Mouse (Mus musculus) megakaryocyte, adult 5-6 weeks (primary cell): Measurements from ENCODE around the gene Mcrip1. TPM values are rescaled to one million over a fixed set of nuclear protein-coding genes. Genes with fewer than 3 reads are reported as not detected.
"Not testable (repeated sequence)": the region's sequence is repeated elsewhere in the genome, so short reads cannot be mapped to it uniquely, and the experiment has no call there.

Source experiments
- ATAC-seq: 2 replicates; pipeline ENCODE4 v1.8.0; 2016; ENCODE audit warnings: mild to moderate bottlenecking, inconsistent platforms; ENCODE audit not compliant: poor library complexity, severe bottlenecking
- total RNA-seq, 2 experiments: library from RNA; stranded (forward) in 1 of 2; stranded (reverse) in 1 of 2; fragments of 153-499, 151-499 nt in 1 of 2; fragments of 221-1000, 200-1000 nt in 1 of 2; gene quantifications; 2 replicates each; pipeline versions ENCODE4 v1.2.3 to v1.2.4; 2015 to 2017

Gene Mcrip1
- total RNA-seq (2015), result 79.7 and 83.0 TPM in 2 replicates
- 18.3 and 30.5 TPM in 2 replicates for total RNA-seq (2017)

GRCm38 (mm10) chr11:120549168-120549945, at the start of gene Mcrip1:
TSS of gene Mcrip1 (minus strand) at chr11:120549727.
- peak; percentile 89 for ATAC-seq

GRCm38 (mm10) chr11:120598990-120599549, 49.5 kb upstream of the Mcrip1 start:
- ATAC-seq, result no peak

- ATAC-seq, result peak; percentile 95
Observed at GRCm38 (mm10) chr11:120598283-120598989, 48.9 kb upstream of the Mcrip1 start, which contains the start of the genes Alyref and Anapc11. TSS of gene Alyref (minus strand) at chr11:120598365. TSS of gene Anapc11 (plus strand) at chr11:120598421.

- peak; percentile 15 for ATAC-seq
Observed at GRCm38 (mm10) chr11:120597240-120598235, 48.0 kb upstream of the Mcrip1 start.

GRCm38 (mm10) chr11:120588531-120588930, 39.0 kb upstream of the Mcrip1 start:
- ATAC-seq, result no peak

GRCm38 (mm10) chr11:120583937-120584336, 34.4 kb upstream of the Mcrip1 start:
- ATAC-seq, result no peak

GRCm38 (mm10) chr11:120582982-120583293, 33.4 kb upstream of the Mcrip1 start:
- ATAC-seq, result not testable (repeated sequence)

GRCm38 (mm10) chr11:120582268-120582981, 32.9 kb upstream of the Mcrip1 start:
- ATAC-seq, result no peak

GRCm38 (mm10) chr11:120581490-120582267, 32.2 kb upstream of the Mcrip1 start, which contains the start of gene Arhgdia:
TSS of gene Arhgdia (minus strand) at chr11:120581624.
- peak; percentile 46 for ATAC-seq

GRCm38 (mm10) chr11:120580871-120581331, 31.4 kb upstream of the Mcrip1 start:
- peak; percentile 43 for ATAC-seq

- peak; percentile 71 for ATAC-seq
Observed at GRCm38 (mm10) chr11:120580190-120580589, 30.7 kb upstream of the Mcrip1 start.

GRCm38 (mm10) chr11:120579316-120580107, 30.0 kb upstream of the Mcrip1 start:
- ATAC-seq, result 0 out of 2 replicates have a peak, but pooled peaks have one; percentile 23

- no peak for ATAC-seq
Observed at GRCm38 (mm10) chr11:120578694-120579243, 29.2 kb upstream of the Mcrip1 start.

- ATAC-seq, result no peak
Observed at GRCm38 (mm10) chr11:120578024-120578693, 28.6 kb upstream of the Mcrip1 start.

- no peak for ATAC-seq
Observed at GRCm38 (mm10) chr11:120577211-120578023, 27.9 kb upstream of the Mcrip1 start.

GRCm38 (mm10) chr11:120576365-120576981, 26.9 kb upstream of the Mcrip1 start:
- ATAC-seq, result no peak
